Mouse (Mus musculus): ENCODE measurements around the gene Fignl1.

DNA sequence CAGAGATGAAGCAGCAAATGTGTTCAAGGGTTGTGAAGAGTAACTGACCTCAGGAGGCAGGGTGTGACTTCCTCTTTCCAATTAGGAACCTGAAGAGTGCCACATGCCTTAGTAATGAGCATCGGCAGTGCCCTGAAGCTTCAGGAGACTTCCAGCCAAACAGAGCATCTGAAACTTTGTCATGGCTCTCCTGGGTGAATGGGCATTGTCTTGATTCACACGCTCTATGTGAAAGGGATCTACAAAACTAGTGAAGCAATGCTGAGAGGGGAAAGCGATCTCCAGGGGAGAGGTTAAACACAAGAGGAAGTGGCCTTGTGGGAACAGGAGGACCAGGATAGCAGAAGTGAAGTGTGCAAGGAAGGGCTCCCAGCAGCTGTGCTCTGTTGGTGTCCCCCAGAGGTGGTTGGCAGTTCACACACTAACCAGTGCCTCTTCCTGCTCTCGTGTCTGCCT is 45.5 kb downstream of the Fignl1 start:
- TF ChIP-seq GATA1 (IDR thresholded peaks at IDR 0.05; ENCODE audit: low read length): no peak
- TF ChIP-seq TAL1 (IDR thresholded peaks at IDR 0.05; ENCODE audit: low read length): no peak

All from erythroblast, embryonic 14.5 days (primary cell).